Mouse (Mus musculus): Measurements from ENCODE around the gene Kcnn4.

Kcnn4 gene

GRCm38 (mm10) chr7:24366716-24367632, 3.1 kb upstream of the Kcnn4 start:
- DNase-seq (ENCODE audit: low spot score in 2 of 2): no peak

- DNase-seq (ENCODE audit: low spot score in 2 of 2): no peak
Observed at GRCm38 (mm10) chr7:24368226-24368625, 1.8 kb upstream of the Kcnn4 start.

GRCm38 (mm10) chr7:24368946-24369345, 1.1 kb upstream of the Kcnn4 start:
- no peak for DNase-seq (ENCODE audit: low spot score in 2 of 2)

GRCm38 (mm10) chr7:24371012-24371808, 1.1 kb downstream of the Kcnn4 start:
- no peak for DNase-seq (ENCODE audit: low spot score in 2 of 2)

GRCm38 (mm10) chr7:24371809-24372145, 1.7 kb downstream of the Kcnn4 start:
- no peak for DNase-seq (ENCODE audit: low spot score in 2 of 2)

GRCm38 (mm10) chr7:24372300-24372699, 2.2 kb downstream of the Kcnn4 start:
- DNase-seq (ENCODE audit: low spot score in 2 of 2): no peak

- no peak for DNase-seq (ENCODE audit: low spot score in 2 of 2)
Observed at GRCm38 (mm10) chr7:24372786-24373185, 2.7 kb downstream of the Kcnn4 start.

- DNase-seq (ENCODE audit: low spot score in 2 of 2): peak; percentile 67 to 79
Observed at GRCm38 (mm10) chr7:24373538-24374379, 3.7 kb downstream of the Kcnn4 start.

- DNase-seq (ENCODE audit: low spot score in 2 of 2): no peak
Observed at GRCm38 (mm10) chr7:24376456-24376855, 6.4 kb downstream of the Kcnn4 start.

GRCm38 (mm10) chr7:24377091-24377865, 7.2 kb downstream of the Kcnn4 start:
- peak in 1 of 2 experiments; percentile 30 for DNase-seq (ENCODE audit: low spot score in 2 of 2)

GRCm38 (mm10) chr7:24378049-24378701, 8.1 kb downstream of the Kcnn4 start:
- peak in 1 of 2 experiments; percentile 20 for DNase-seq (ENCODE audit: low spot score in 2 of 2)

- DNase-seq (ENCODE audit: low spot score in 2 of 2): no peak
Observed at GRCm38 (mm10) chr7:24379934-24380333, 9.9 kb downstream of the Kcnn4 start.

GRCm38 (mm10) chr7:24380370-24380769, 10.3 kb downstream of the Kcnn4 start:
- DNase-seq (ENCODE audit: low spot score in 2 of 2): no peak

- DNase-seq (ENCODE audit: low spot score in 2 of 2): no peak
Observed at GRCm38 (mm10) chr7:24382730-24383372, 12.8 kb downstream of the Kcnn4 start.

- no peak for DNase-seq (ENCODE audit: low spot score in 2 of 2)
Observed at GRCm38 (mm10) chr7:24384070-24384469, 14.0 kb downstream of the Kcnn4 start.

GRCm38 (mm10) chr7:24384827-24385226, 14.8 kb downstream of the Kcnn4 start:
- peak in 1 of 2 experiments; percentile 84 for DNase-seq (ENCODE audit: low spot score in 2 of 2)

- peak in 1 of 2 experiments; percentile 43 for DNase-seq (ENCODE audit: low spot score in 2 of 2)
Observed at GRCm38 (mm10) chr7:24387059-24387556, 17.0 kb downstream of the Kcnn4 start.

GRCm38 (mm10) chr7:24389516-24390187, 19.6 kb downstream of the Kcnn4 start:
- no peak for DNase-seq (ENCODE audit: low spot score in 2 of 2)

- DNase-seq (ENCODE audit: low spot score in 2 of 2): no peak
Observed at GRCm38 (mm10) chr7:24390512-24390911, 20.4 kb downstream of the Kcnn4 start.

Measured in right cerebral cortex, postnatal 10 days (tissue).